Mouse (Mus musculus): Measurements from ENCODE around the gene Mlxip.

Mlxip gene

GRCm38 (mm10) chr5:123394303-123394956 is at the start of gene Mlxip:
Mlxip (plus strand) TSS chr5:123394798.
- peak; percentile 91 for DNase-seq (ENCODE audit: low read depth)

- DNase-seq (ENCODE audit: low read depth): peak; percentile 75
These were observed 49.4 kb upstream of the Mlxip start for GRCm38 (mm10) chr5:123344963-123345852.

- DNase-seq (ENCODE audit: low read depth): peak; percentile 30
These were observed 48.5 kb upstream of the Mlxip start for GRCm38 (mm10) chr5:123345853-123346654.

- DNase-seq (ENCODE audit: low read depth): no peak
These were observed 47.8 kb upstream of the Mlxip start for GRCm38 (mm10) chr5:123346701-123347270.

- no peak for DNase-seq (ENCODE audit: low read depth)
These were observed 46.6 kb upstream of the Mlxip start for GRCm38 (mm10) chr5:123347985-123348384.

- DNase-seq (ENCODE audit: low read depth): no peak
These were observed 44.2 kb upstream of the Mlxip start for GRCm38 (mm10) chr5:123350386-123350785.

GRCm38 (mm10) chr5:123355918-123356317 is 38.7 kb upstream of the Mlxip start:
- DNase-seq (ENCODE audit: low read depth): no peak

- no peak for DNase-seq (ENCODE audit: low read depth)
These were observed 37.3 kb upstream of the Mlxip start for GRCm38 (mm10) chr5:123357253-123357652.

GRCm38 (mm10) chr5:123359431-123359830 is 35.2 kb upstream of the Mlxip start:
- no peak for DNase-seq (ENCODE audit: low read depth)

- DNase-seq (ENCODE audit: low read depth): no peak
These were observed 31.7 kb upstream of the Mlxip start for GRCm38 (mm10) chr5:123362911-123363310.

- no peak for DNase-seq (ENCODE audit: low read depth)
These were observed 30.2 kb upstream of the Mlxip start for GRCm38 (mm10) chr5:123364302-123364971.

GRCm38 (mm10) chr5:123368869-123369488 is 25.6 kb upstream of the Mlxip start:
- DNase-seq (ENCODE audit: low read depth): peak; percentile 75

GRCm38 (mm10) chr5:123370049-123370448 is 24.5 kb upstream of the Mlxip start:
- DNase-seq (ENCODE audit: low read depth): no peak

- DNase-seq (ENCODE audit: low read depth): no peak
These were observed 19.3 kb upstream of the Mlxip start for GRCm38 (mm10) chr5:123375262-123375661.

- DNase-seq (ENCODE audit: low read depth): no peak
These were observed 18.7 kb upstream of the Mlxip start for GRCm38 (mm10) chr5:123375793-123376452.

- no peak for DNase-seq (ENCODE audit: low read depth)
These were observed 18.0 kb upstream of the Mlxip start for GRCm38 (mm10) chr5:123376569-123376968.

- DNase-seq (ENCODE audit: low read depth): peak; percentile 87
These were observed 17.3 kb upstream of the Mlxip start for GRCm38 (mm10) chr5:123377120-123377955.

- no peak for DNase-seq (ENCODE audit: low read depth)
These were observed 15.9 kb upstream of the Mlxip start for GRCm38 (mm10) chr5:123378712-123379111.

- no peak for DNase-seq (ENCODE audit: low read depth)
These were observed 15.1 kb upstream of the Mlxip start for GRCm38 (mm10) chr5:123379504-123379931.

All from naive thymus-derived CD4-positive, alpha-beta T cell, adult 2 months (primary cell).